Mouse (Mus musculus) gastrocnemius, postnatal 25 days (tissue): ENCODE measurements around the gene Gprc5b. TPM values are rescaled to one million over a fixed set of nuclear protein-coding genes. Genes with fewer than 3 reads are reported as not detected.

ENCODE experiments used
- total RNA-seq, 2 experiments: library from RNA; stranded (reverse); gene quantifications; 1 replicate in 1 of 2; 2 replicates in 1 of 2; pipeline ENCODE4 v1.2.3; 2021

Gene Gprc5b
- total RNA-seq, 2 experiments from 2014 or later, result 12.3 to 16.7 TPM

Other genes with a start within 250 kb of the Gprc5b start
- gene Iqck, start 139.5 kb downstream of the Gprc5b start, total RNA-seq, result under 1 TPM; 0.13 to 0.16 TPM
- 10 to 100 TPM; 23.5 to 26.0 TPM for gene Knop1, start 139.0 kb downstream of the Gprc5b start, total RNA-seq
- gene Gpr139, start 189.4 kb upstream of the Gprc5b start, total RNA-seq, result not detected